Mouse (Mus musculus) limb, embryonic 12.5 days (tissue): Measurements from ENCODE around the gene Gm37240. TPM values are rescaled to one million over a fixed set of nuclear protein-coding genes. Genes with fewer than 3 reads are reported as not detected.

ENCODE experiments used
- ATAC-seq: fragments of 200-750 bp; cut with Nextera tagmentation; 2 replicates; pipeline ENCODE4 v1.8.0; 2017; ENCODE audit warnings: low read depth, moderate TSS enrichment; ENCODE audit not compliant: insufficient number of reproducible peaks, insufficient read depth, low FRiP score, low TSS enrichment
- H3K27ac ChIP-seq: fragments of 300-500 bp; sonication (generic); 2 replicates; pipeline ENCODE4 v1.5.1; 2016; ENCODE audit warnings: mild to moderate bottlenecking, moderate library complexity
- H3K27me3 ChIP-seq: fragments of 300-500 bp; sonication (generic); 2 replicates; pipeline ENCODE4 v1.6.1; 2016; ENCODE audit warnings: mild to moderate bottlenecking, moderate library complexity
- H3K36me3 ChIP-seq: fragments of 300-500 bp; sonication (generic); 2 replicates; pipeline ENCODE4 v1.6.1; 2016; ENCODE audit warnings: mild to moderate bottlenecking, moderate library complexity
- H3K4me1 ChIP-seq: fragments of 300-500 bp; sonication (generic); replicated peaks from 2 replicates; pipeline ENCODE4 v1.6.1; 2016
- H3K4me2 ChIP-seq: fragments of 300-500 bp; sonication (generic); 2 replicates; pipeline ENCODE4 v1.6.1; 2016; ENCODE audit warnings: mild to moderate bottlenecking, moderate library complexity
- H3K4me3 ChIP-seq: fragments of 300-500 bp; sonication (generic); replicated peaks from 2 replicates; pipeline ENCODE4 v1.5.1; 2016; ENCODE audit warnings: mild to moderate bottlenecking
- H3K9ac ChIP-seq: fragments of 300-500 bp; sonication (generic); replicated peaks from 2 replicates; pipeline ENCODE4 v1.6.1; 2016; ENCODE audit warnings: mild to moderate bottlenecking, moderate library complexity
- H3K9me3 ChIP-seq: fragments of 300-500 bp; sonication (generic); 2 replicates; pipeline ENCODE4 v1.6.1; 2016; ENCODE audit warnings: mild to moderate bottlenecking, moderate library complexity
- WGBS: fragments of 180-500 bp; shearing (Covaris S2); methylation state at CpG from one replicate; pipeline ENCODE4 v1.1.7; 2016; 5-methylcytosine and 5-hydroxymethylcytosine counted together
- polyA plus RNA-seq: library from polyadenylated mRNA; unstranded; fragments of >200 nt; fragmentation: Nextera tagmentation; extraction: Ambion mirVana; gene quantifications from 2 replicates; pipeline ENCODE4 v1.2.1, GENCODE M21; 2016

The Gm37240 gene
- polyA plus RNA-seq, 1 experiment from 2014 or later = 3.4 TPM

- no peaks in the 10 kb centered on the region for H3K27me3 ChIP-seq
- no peak overlapping the region for H3K4me3 ChIP-seq
- H3K4me2 ChIP-seq = no peak overlapping the region
- no peaks in the 10 kb centered on the region for H3K9me3 ChIP-seq
- H3K27ac ChIP-seq = no peak overlapping the region
- no peaks in the 10 kb centered on the region for H3K4me1 ChIP-seq
- ATAC-seq = no peak
- no peak overlapping the region for H3K9ac ChIP-seq
- no peaks in the 10 kb centered on the region for H3K36me3 ChIP-seq
Observed at GRCm38 (mm10) chr3:84540640-84541039, 1346.7 kb downstream of the Gm37240 start.

GRCm38 (mm10) chr3:84536987-84537386 lies 1350.3 kb downstream of the Gm37240 start:
- Histone ChIP-seq H3K9me3 (no peaks in the 10 kb centered on the region), H3K9ac (no peak overlapping the region), H3K4me3 (no peak overlapping the region), H3K27me3 (no peaks in the 10 kb centered on the region), H3K4me1 (no peaks in the 10 kb centered on the region), H3K4me2 (no peak overlapping the region), H3K27ac (no peak overlapping the region), H3K36me3 (peaks cover 3% of the 10 kb centered on the region; the same call in 1 of the 2 replicates)
- WGBS = 86% methylated on average over 6 of the region's 6 CpGs
- ATAC-seq = no peak

GRCm38 (mm10) chr3:84533227-84533626 lies 1354.1 kb downstream of the Gm37240 start:
- H3K4me3 ChIP-seq = no peak overlapping the region
- WGBS = 86% methylated on average over 5 of the region's 5 CpGs

GRCm38 (mm10) chr3:84529021-84529420 lies 1358.3 kb downstream of the Gm37240 start:
- Histone ChIP-seq H3K9ac (no peak overlapping the region), H3K27ac (no peak overlapping the region), H3K27me3 (no peaks in the 10 kb centered on the region), H3K4me2 (no peak overlapping the region), H3K9me3 (no peaks in the 10 kb centered on the region), H3K4me1 (no peaks in the 10 kb centered on the region), H3K36me3 (peaks cover 17% of the 10 kb centered on the region; the same call in 1 of the 2 replicates), H3K4me3 (no peak overlapping the region)
- ATAC-seq = no peak
- WGBS = 77% methylated on average over 2 of the region's 2 CpGs

More at GRCm38 (mm10) chr3:84533227-84533626, 1354.1 kb downstream of the Gm37240 start:
- Histone ChIP-seq H3K27me3 (no peaks in the 10 kb centered on the region), H3K9ac (no peak overlapping the region), H3K4me2 (no peak overlapping the region), H3K36me3 (peaks cover 3% of the 10 kb centered on the region; the same call in 1 of the 2 replicates), H3K27ac (no peak overlapping the region), H3K9me3 (no peaks in the 10 kb centered on the region), H3K4me1 (no peaks in the 10 kb centered on the region)
- no peak for ATAC-seq

GRCm38 (mm10) chr3:84524952-84525351 lies 1362.4 kb downstream of the Gm37240 start:
- no peaks in the 10 kb centered on the region for H3K9me3 ChIP-seq
- 86% methylated on average over 1 of the region's 1 CpGs for WGBS

GRCm38 (mm10) chr3:84516163-84516562 lies 1371.2 kb downstream of the Gm37240 start:
- H3K4me2 ChIP-seq = no peak overlapping the region
- no peaks in the 10 kb centered on the region for H3K9me3 ChIP-seq
- no peak overlapping the region for H3K9ac ChIP-seq
- H3K27ac ChIP-seq = no peak overlapping the region
- no peak for ATAC-seq
- WGBS = 85% methylated on average over 3 of the region's 3 CpGs
- H3K36me3 ChIP-seq = peaks cover 5% of the 10 kb centered on the region
- H3K27me3 ChIP-seq = no peaks in the 10 kb centered on the region
- no peaks in the 10 kb centered on the region for H3K4me1 ChIP-seq
- no peak overlapping the region for H3K4me3 ChIP-seq

More at GRCm38 (mm10) chr3:84524952-84525351, 1362.4 kb downstream of the Gm37240 start:
- H3K27me3 ChIP-seq = no peaks in the 10 kb centered on the region
- H3K4me2 ChIP-seq = no peak overlapping the region
- H3K4me1 ChIP-seq = no peaks in the 10 kb centered on the region
- peaks cover 14% of the 10 kb centered on the region; the same call in 1 of the 2 replicates for H3K36me3 ChIP-seq
- H3K4me3 ChIP-seq = no peak overlapping the region
- ATAC-seq = no peak
- H3K9ac ChIP-seq = no peak overlapping the region
- no peak overlapping the region for H3K27ac ChIP-seq

GRCm38 (mm10) chr3:84512774-84513515 lies 1374.4 kb downstream of the Gm37240 start:
- Histone ChIP-seq H3K36me3 (no peaks in the 10 kb centered on the region), H3K27me3 (no peaks in the 10 kb centered on the region), H3K4me3 (no peak overlapping the region), H3K4me1 (no peaks in the 10 kb centered on the region), H3K9ac (no peak overlapping the region), H3K9me3 (no peaks in the 10 kb centered on the region), H3K4me2 (no peak overlapping the region), H3K27ac (no peak overlapping the region)
- no peak for ATAC-seq
- 41% methylated on average over 6 of the region's 6 CpGs for WGBS

- no peak overlapping the region for H3K4me3 ChIP-seq
- no peak overlapping the region for H3K27ac ChIP-seq
- H3K27me3 ChIP-seq = no peaks in the 10 kb centered on the region
- H3K4me2 ChIP-seq = no peak overlapping the region
- peaks cover 9% of the 10 kb centered on the region for H3K36me3 ChIP-seq
- H3K4me1 ChIP-seq = peaks cover 13% of the 10 kb centered on the region
- no peak overlapping the region for H3K9ac ChIP-seq
- WGBS = 91% methylated on average over 4 of the region's 4 CpGs
- no peak for ATAC-seq
- H3K9me3 ChIP-seq = no peaks in the 10 kb centered on the region
Observed at GRCm38 (mm10) chr3:84505193-84505592, 1382.1 kb downstream of the Gm37240 start.

- Histone ChIP-seq H3K9me3 (no peaks in the 10 kb centered on the region), H3K36me3 (peaks cover 9% of the 10 kb centered on the region), H3K9ac (no peak overlapping the region), H3K4me1 (peaks cover 13% of the 10 kb centered on the region), H3K4me3 (no peak overlapping the region), H3K27me3 (no peaks in the 10 kb centered on the region), H3K4me2 (no peak overlapping the region), H3K27ac (no peak overlapping the region)
- 91% methylated on average over 8 of the region's 8 CpGs for WGBS
- ATAC-seq = no peak
Observed at GRCm38 (mm10) chr3:84504291-84504690, 1383.0 kb downstream of the Gm37240 start.

GRCm38 (mm10) chr3:84502101-84502500 lies 1385.2 kb downstream of the Gm37240 start:
- Histone ChIP-seq H3K36me3 (peaks cover 13% of the 10 kb centered on the region), H3K4me2 (no peak overlapping the region), H3K27ac (no peak overlapping the region), H3K27me3 (no peaks in the 10 kb centered on the region), H3K4me3 (no peak overlapping the region), H3K4me1 (peaks cover 13% of the 10 kb centered on the region), H3K9ac (no peak overlapping the region), H3K9me3 (no peaks in the 10 kb centered on the region)
- 81% methylated on average over 2 of the region's 2 CpGs for WGBS
- ATAC-seq = no peak

GRCm38 (mm10) chr3:84500491-84500890 lies 1386.8 kb downstream of the Gm37240 start:
- no peak overlapping the region for H3K4me3 ChIP-seq
- no peaks in the 10 kb centered on the region for H3K27me3 ChIP-seq
- peaks cover 16% of the 10 kb centered on the region for H3K36me3 ChIP-seq
- no peak overlapping the region for H3K27ac ChIP-seq
- peaks cover 13% of the 10 kb centered on the region for H3K4me1 ChIP-seq
- no peaks in the 10 kb centered on the region for H3K9me3 ChIP-seq
- ATAC-seq = no peak
- H3K9ac ChIP-seq = no peak overlapping the region; the same call in 1 of the 2 replicates
- 82% methylated on average over 10 of the region's 10 CpGs for WGBS
- no peak overlapping the region for H3K4me2 ChIP-seq

- no peak overlapping the region for H3K4me3 ChIP-seq
- WGBS = 63% methylated on average over 11 of the region's 11 CpGs
- peaks cover 7% of the 10 kb centered on the region; the same call in 1 of the 2 replicates for H3K36me3 ChIP-seq
- H3K27me3 ChIP-seq = no peaks in the 10 kb centered on the region
- no peaks in the 10 kb centered on the region for H3K9me3 ChIP-seq
- H3K4me2 ChIP-seq = no peak overlapping the region
- no peak overlapping the region for H3K9ac ChIP-seq
- H3K27ac ChIP-seq = no peak overlapping the region
- peaks cover 13% of the 10 kb centered on the region for H3K4me1 ChIP-seq
- no peak for ATAC-seq
Observed at GRCm38 (mm10) chr3:84497718-84498117, 1389.6 kb downstream of the Gm37240 start.
